Mouse (Mus musculus): ENCODE data around the gene Arf6. TPM values are rescaled to one million over a fixed set of nuclear protein-coding genes. Genes with fewer than 3 reads are reported as not detected.
"Not testable (repeated sequence)": the region's sequence is repeated elsewhere in the genome, so short reads cannot be mapped to it uniquely, and the experiment has no call there.

The Arf6 gene
- total RNA-seq, 2 experiments from 2014 or later: 51.8 to 57.0 TPM

DNA sequence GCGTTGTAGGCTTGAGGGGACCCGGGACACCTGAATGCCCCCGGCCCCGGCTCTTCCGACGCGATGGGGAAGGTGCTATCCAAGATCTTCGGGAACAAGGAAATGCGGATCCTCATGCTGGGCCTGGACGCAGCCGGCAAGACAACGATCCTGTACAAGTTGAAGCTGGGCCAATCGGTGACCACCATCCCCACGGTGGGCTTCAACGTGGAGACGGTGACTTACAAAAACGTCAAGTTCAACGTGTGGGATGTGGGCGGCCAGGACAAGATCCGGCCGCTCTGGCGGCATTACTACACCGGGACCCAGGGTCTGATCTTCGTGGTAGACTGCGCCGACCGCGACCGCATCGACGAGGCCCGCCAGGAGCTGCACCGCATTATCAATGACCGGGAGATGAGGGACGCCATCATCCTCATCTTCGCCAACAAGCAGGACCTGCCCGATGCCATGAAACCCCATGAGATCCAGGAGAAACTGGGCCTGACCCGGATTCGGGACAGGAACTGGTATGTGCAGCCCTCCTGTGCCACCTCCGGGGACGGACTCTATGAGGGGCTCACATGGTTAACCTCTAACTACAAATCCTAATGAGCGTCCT is 881 bp downstream of the Arf6 start:
- peak; percentile 22 to 29 for DNase-seq
- intact Hi-C loops (cut with DNase I): loop anchor here (2.0 to 5.0 kb wide), 5 partner anchors 89 to 324 kb away; partner anchors contain the start of gene Sos2

DNA sequence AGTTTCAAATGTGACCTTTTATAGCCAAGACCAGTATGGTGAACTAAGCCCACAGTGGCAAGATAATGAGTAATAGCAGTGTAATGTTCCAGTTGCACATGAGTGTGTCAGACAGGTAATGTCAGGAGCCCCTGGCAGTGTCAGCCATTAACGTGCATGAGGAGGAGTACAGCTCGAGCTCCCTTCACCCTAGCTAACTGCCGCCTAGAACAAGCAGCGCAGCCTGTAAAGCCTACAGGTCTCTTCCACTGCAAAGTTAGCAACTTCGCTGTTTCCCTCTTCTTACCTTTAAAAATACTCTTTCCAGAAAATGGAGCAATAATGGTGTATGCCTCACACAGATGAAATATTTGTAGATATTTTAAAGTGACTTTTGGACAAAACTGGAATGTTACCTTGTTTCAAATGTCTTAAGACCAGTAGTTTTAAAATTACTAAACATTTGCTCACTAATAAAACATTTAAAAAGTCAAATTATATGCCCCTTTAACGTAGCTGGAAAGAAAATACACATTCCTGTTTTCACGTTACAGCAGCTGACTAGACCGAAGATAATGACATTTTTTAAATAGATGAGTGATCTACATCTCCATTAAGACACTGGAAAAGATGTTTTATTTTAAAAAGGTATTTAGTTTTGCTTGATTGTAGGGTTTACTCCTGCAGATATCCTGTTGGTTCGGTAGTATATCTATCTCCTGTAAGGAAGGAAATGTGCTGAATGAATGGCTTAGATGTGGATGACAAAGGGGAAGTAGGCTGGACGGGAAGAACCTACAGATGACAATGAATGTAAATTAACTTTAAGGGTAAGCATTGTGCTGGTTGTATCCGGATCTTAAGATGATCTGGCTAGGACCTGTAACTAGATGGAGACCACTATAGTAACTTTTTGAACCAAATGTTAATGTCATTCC is 2.2 kb downstream of the Arf6 start:
- peak in 1 of 2 experiments; percentile 24 for DNase-seq
- intact Hi-C loops (cut with DNase I): loop anchor here (2.0 to 5.0 kb wide), 5 partner anchors 88 to 323 kb away; partner anchors contain the start of gene Sos2

DNA sequence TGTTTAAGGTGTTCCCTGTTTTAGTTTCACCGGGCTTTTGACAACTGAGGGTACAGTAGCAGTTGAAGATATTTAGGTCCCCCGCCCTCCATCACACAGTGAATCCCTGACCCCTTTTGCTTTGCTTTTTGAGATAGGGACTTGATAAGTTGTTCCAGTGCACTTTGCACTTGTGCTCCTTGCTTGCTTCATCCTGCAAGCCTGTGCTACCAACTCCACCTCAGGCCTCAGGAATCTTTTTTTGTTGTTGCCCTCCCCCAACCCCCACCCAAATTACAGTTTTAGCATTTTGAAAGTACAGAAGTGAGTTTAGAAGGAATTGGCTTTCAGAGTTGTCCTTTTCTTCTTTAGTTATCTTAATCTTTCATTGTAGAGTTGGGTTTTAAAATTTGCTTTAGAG is 4.2 kb downstream of the Arf6 start:
- intact Hi-C loops (cut with DNase I): loop anchor here (5.0 kb wide), 1 partner anchor 41 kb away; no protein-coding TSS in a partner anchor
- no peak for DNase-seq

DNA sequence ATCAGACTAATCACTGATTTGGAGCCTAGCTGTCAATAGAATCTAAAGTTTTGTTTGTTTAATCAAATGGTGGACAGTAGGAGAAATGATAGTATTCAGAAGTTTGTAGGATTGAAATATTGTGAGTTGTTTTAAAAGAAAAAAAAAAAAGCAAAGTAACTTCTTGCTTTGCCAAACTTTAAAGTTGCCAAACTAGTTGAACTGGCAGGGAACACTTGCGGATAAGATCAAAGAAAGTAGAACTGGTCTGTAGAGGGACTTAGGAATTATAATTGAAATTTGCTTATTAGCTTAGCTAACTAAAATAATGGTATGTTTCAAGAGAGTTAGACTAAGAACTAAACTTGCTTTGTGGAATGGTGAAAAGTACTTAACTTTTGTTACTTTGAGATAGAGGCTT is 5.2 kb downstream of the Arf6 start:
- intact Hi-C loops (cut with DNase I): loop anchor here (5.0 kb wide), 1 partner anchor 40 kb away; no protein-coding TSS in a partner anchor
- no peak for DNase-seq

DNA sequence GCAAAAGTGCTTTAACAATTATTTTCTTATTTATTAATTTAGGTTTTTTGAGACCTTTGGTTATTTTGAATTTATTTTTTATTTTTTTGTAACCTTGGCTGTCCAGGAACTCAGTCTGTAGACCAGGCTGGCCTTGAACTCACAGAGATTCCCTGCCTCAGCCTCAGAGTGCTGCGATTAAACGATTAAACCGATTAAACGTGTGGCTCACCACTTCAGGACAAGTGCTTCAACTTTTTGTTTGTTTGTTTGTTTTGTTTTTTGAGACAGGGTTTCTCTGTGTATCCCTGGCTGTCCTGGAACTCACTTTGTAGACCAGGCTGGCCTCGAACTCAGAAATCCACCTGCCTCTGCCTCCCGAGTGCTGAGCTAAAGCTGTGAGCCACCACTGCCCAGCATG is 5.7 kb downstream of the Arf6 start:
- DNase-seq: not testable (repeated sequence)
- intact Hi-C loops (cut with DNase I): loop anchor here (5.0 kb wide), 1 partner anchor 40 kb away; no protein-coding TSS in a partner anchor

DNA sequence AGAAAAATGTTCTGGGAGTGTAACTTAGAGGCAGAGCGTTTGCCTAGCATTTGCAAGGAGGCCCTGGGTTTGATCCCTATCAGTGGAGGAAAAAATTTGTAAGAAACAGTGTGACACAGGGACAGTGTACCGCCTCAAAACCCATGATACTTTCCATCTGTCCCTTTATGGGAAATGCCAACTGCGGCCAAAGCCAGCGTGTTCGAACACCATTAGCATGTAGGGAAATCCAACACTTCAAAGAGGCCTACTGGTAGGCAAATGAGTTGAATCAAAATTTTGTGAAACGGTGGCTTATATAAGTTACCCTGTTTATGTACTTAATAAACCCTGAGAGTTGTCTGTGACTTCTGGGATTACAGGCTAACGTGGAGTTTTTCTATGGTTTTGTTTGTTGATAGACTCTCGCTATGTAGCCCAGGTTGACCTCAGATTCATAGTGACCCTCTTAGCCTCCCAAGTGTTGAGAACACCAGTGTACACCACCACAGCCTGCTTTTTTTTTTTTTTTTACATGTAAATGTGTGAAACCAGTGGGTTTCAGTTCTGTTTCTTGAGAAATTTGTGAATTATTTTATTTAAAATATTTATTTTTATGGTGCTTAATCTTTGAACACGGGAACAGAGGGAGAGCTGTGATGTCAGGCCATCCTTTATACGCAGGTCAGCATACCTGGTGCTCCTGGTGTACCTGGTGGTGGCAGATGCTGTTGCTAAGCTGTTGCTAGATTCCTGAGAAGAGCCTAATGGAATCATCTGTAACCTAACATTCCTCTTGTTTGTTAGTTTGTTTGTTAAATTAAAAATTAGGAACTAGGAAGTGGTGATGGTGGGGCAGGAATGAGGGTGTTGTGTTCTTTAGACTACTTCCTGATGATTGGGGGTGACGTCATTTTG is 6.9 kb downstream of the Arf6 start:
- intact Hi-C loops (cut with DNase I): loop anchor here (5.0 kb wide), 1 partner anchor 38 kb away; no protein-coding TSS in a partner anchor
- DNase-seq: no peak

DNA sequence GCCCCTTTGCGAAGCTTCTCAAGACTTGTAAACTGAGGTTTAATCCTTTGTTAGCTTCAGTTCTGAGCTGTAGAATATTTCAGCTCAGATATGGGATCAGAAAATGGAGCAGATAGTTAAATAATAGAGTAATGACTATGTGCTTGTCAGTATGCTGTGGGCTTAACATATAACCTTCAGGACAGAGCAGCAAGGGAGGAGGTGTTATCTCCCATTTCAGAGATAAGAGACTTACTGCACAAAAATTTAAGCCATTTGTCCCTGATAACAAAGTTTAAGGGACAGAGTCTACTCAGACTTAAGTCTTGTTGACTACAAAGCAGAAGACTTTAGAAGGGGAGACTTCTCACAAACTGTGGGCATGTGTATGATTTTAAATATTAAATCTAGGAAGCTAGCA is 10.9 kb downstream of the Arf6 start:
- no peak for DNase-seq
- intact Hi-C loops (cut with DNase I): no loop called here

DNA sequence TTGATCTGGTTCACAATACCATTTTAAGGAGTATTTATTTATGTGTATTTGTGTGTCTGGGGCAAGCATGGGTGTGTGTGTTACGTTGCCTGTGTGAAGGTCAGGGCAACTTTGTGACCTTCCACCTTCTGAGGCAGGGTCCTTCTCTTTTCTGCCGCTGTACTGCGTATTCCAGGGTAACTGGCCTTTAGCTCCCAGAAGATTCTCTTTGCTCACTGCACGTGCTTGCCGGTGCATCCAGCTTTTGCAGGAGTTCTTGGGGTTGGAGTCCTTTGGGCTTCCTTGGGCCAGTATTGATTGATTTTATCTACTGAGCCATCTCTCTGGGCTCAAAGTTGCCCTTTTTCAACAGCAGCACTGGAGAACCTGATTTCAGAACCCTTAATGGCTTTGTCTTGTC is 12.7 kb downstream of the Arf6 start:
- intact Hi-C loops (cut with DNase I): no loop called here
- DNase-seq: no peak

DNA sequence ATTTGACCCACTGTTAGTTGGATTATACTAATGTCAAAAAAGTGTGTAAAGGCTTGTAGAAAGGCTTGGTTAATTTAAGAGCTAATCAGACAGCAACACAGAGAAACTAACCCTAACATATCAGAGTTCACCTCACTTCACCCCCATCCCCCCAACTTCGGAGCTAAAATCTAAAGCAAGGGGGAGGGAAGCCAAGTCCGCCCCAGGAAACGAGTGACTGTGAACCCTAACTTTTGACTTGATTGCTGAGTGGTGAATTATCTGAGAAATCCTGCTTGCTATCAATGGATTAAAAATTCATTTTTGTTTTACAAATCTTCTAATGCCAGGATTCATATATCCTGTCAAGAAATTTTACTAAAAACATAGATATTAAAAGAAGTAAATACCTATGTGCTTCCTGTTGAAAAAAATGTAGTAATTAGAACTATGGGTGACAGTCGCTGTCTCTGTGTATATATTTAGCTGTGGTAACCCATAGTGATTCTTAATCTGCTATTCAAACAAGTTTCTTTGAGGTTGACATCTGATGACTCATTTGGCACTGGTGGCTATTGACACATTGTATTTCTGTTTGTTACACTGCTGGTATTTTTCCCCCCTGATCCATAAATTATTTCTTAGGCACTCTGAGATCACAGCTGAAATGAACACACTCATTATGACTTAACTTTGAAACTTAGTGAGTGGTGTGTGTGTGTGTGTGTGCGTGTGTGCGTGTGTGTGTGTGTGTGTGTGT is 13.8 kb downstream of the Arf6 start:
- intact Hi-C loops (cut with DNase I): no loop called here
- no peak for DNase-seq

DNA sequence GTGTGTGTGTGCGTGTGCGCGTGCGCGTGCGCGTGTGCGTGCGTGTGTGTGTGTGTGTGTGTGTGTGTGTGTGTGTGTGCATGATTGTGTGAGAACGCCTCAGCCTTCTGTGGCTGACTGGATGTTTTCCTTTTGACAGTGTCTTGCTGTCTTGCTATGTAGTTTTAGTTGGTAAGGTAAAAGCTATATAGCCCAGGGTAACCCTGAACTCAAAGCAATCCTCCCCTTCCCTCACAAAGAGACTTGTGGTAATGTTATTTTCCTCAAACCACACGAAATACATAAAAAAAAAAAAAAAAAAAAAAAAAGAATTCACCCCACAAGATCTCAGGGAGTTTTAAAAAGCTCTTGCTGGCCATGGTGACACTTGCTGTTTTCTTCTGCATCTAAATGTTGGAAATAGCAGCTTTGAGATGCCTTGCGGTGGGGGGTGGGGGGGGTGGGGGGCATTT is 14.4 kb downstream of the Arf6 start:
- intact Hi-C loops (cut with DNase I); DNase-seq: not testable (repeated sequence)

DNA sequence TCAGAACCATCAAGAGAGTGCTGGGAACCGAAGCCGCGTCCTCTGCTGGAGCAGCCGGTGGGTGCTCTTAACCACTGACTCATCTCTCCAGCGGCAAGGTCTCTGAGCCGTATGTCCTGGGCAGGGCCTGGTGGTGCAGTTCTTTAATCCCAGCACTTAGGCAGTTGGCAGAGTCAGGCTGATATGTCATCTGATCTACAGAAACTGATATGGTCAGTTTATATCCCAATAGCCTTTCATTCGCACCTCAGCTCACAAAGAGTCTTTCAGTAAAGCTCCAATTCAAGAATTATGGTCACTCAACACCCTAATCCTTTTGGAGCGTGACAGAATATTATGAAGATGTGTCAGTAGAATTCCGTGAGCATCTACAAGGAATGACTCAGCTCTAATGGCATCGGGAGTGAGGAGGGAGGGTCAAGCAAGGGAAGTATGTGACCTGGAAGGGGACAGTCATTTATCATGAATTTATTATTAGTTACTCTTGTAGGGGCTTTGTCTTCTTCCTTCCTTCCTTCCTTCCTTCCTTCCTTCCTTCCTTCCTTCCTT is 16.4 kb downstream of the Arf6 start:
- intact Hi-C loops (cut with DNase I): no loop called here
- DNase-seq: no peak

DNA sequence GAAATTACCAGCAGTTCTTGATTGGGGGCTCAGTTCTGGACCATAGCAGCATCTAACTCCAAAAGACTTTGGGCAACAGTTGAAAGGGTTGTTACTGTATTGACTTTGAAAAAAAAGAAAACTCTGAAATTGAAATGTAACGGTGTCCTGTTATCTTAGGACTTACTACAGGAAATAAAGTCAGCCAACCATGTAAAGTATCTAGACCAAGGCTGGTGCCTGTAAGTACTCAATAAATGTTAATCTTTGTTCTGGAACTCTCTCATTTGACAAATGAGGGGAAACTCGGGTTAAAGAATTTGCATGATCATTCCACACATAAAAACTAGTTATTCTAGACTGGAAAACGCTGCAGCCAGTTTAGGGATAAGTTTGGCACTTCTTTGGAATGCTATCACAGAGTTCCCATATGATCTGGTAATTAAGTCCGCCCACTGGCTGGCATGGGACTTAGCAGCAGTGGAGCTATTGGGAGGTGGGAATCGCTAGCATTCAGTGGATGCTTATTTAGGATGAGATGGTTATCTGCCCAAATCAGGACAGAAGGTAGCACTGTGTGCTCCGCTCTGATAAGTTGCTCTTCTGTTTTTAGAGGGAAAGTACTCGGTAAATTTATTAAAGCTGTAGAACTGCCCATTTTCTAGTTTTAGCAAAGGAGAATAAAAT is 17.5 kb downstream of the Arf6 start:
- DNase-seq: no peak
- intact Hi-C loops (cut with DNase I): no loop called here

DNA sequence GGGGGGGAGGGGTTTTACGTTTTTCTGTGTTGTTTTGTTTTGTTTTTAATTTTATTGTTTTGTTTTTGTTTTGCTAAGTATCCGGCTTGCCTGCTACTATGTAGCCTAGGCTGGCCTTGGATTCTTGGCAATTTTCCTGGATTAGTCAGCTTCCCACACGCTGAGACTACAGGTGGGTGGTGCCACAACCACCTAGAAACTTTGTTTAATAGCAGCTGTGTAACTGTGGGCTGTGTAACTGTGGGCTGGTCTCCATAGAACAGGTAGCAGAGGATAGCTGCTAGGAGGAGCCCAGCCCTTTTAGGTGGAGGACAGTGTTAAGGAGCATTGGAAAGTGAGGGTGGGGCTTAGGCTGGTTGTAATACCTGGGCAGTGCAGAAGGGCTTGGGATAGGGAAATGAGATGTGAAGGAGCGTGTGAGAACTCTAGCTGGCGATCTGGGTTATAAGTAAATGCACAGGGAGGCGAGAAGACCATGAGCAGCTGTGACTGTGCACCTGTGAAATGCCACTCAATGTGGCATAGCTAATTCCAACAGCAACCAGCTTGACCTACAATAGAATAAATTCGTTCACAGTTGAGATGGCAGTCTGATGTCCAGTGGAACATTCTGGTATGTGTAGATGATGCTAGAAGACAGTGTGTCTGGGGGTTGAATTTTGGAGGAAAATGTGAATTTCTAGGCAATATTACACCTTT is 18.2 kb downstream of the Arf6 start:
- intact Hi-C loops (cut with DNase I): no loop called here
- DNase-seq: no peak

DNA sequence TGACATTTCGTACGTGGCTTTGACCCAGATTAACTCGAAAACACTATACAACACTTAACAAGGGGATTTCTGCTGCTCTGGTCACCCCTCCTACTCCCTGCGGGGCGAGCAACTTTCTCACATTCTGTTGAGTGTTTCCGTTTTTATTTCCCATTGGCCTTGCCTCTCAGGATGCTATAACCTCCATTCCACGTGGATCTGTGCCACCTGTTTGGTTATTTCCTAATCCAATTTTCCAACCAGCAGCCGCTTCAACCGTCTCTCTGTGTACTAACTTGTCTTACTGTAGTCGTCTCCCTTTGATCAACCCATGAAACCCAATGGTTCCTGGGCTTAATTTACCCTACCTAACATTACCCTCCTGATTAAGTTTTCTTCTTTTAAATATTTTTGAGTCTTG is 21.1 kb downstream of the Arf6 start:
- DNase-seq: no peak
- intact Hi-C loops (cut with DNase I): no loop called here

DNA sequence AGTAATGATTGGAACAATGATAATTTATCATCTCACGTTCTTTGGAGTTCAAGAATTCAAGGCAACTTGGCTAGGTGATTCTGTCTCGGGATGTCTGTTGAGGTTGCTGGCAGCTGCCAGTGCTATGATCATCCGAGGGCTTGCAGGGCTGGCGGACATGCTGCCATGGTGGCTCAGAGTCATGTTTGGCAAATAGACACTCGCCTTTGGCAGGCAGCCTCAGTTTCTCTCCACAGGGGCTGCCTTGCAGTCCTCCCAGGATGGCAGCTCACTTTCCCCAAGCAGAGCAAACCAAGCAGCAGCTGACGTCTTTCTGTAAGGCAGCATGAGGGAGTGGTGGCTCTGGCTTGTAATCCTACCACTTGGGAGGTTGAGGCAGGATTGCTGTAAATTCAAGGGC is 22.5 kb downstream of the Arf6 start:
- no peak for DNase-seq
- intact Hi-C loops (cut with DNase I): no loop called here

DNA sequence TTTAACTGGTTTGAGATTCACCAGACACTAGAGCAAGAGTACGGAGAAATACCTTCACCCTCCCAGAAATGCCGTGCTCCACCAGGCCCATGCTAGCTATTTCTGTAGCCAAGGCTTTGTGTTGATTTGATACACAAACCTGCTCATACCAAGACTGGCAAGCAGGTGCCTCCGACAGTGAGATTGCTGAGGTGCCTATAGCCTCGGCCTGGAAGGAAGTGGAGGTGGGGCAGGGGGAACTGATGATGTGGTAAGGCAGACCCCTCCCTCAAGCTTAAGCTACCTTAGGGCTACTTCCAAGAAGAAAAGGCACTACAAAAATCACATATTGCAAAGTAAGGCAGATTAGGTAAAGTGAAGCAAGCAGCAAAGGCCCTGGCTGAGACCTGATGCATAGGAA is 28.4 kb downstream of the Arf6 start:
- intact Hi-C loops (cut with DNase I): no loop called here
- DNase-seq: no peak

DNA sequence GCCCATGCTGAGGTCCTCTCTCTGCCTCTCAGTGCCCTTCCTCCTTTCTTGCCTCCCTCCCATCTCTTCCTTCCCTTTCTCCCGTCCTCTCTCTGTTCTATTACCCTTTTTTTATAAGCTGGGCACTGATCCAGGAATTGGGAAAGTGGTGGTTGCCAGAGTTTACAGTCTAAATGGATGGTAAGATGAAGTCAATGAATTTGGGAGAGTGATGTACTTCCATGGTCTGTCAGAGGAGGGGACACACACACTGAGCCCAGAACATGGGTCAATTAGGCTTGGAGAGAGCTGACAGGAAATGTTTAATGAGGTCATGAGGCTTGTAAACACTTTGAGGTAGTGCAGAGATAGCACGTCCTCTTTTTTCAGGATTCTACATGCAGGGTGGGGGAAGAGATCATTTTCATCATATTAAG is 28.9 kb downstream of the Arf6 start:
- intact Hi-C loops (cut with DNase I): no loop called here
- no peak for DNase-seq

DNA sequence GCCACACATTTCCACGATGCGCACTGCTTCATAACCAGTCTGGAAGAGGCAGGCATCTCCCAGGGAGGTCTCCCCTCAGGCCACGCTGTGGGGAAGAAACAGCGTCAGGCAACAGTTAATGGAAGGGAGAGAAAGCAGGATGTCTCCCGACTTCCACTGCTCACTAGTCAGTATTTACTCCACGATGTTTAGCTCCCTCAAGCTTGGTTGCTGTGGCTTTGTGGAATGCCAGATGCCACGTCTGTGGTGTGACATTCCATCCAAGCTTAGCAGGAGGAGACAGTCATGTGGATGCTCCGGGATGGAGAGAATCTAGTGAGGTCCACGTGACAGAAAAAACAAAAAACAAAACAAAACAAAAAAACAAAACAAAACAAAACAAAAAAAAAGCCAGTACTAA is 30.1 kb downstream of the Arf6 start:
- DNase-seq: no peak
- intact Hi-C loops (cut with DNase I): no loop called here

Measured in heart, postnatal 14 days (tissue).